Mouse (Mus musculus): ENCODE measurements around the gene Atp6v1b1.

Atp6v1b1 gene

GRCm38 (mm10) chr6:83742761-83743160 is at the start of gene Atp6v1b1:
Gene Atp6v1b1 (plus strand): TSS chr6:83742990.
- DNase-seq (ENCODE audit: low read depth, low spot score) = no peak

- peak; percentile 86 for DNase-seq (ENCODE audit: low read depth, low spot score)
Observed at GRCm38 (mm10) chr6:83693835-83694234, 49.0 kb upstream of the Atp6v1b1 start.

DNA sequence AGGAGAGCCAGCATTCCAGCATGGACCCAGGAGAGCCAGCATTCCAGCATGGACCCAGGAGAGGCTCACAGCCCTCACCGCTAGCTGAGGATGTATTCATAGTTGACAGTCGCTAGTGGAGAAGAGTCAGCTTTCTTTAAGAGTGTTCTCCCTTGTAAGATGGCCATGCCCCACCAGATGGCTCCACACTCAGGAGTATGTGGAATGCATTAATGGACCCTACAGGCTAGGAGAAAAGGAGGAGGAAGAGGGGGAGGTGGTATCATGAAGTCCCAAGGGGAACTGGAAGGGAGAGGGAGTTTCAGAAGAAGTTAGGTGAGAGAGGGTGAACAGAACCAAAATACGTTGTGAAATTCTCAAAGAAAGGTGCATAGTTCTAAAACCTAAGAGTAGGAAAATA is 47.1 kb upstream of the Atp6v1b1 start:
- no peak for DNase-seq (ENCODE audit: low read depth, low spot score)

GRCm38 (mm10) chr6:83696684-83697083 is 46.1 kb upstream of the Atp6v1b1 start:
- DNase-seq (ENCODE audit: low read depth, low spot score) = no peak

DNA sequence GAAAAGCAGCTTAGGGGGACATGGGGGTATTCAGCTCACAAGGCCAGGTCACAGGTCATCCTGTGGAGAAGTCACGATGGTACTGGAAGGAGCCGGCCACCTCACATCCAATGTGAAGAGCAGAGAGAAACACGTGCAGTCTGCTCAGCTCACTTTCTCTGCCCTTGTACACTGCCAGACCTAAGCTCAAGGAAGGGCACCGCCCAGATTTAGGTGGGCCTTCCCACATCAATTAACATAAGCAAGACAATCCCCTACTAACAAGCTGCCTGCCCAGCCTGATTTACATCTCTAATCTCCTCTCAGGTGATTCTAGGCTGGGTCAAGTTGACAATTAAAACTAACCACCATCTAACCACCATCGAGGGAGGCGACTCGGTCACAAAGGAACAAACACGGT is 44.9 kb upstream of the Atp6v1b1 start:
- DNase-seq (ENCODE audit: low read depth, low spot score) = no peak

DNA sequence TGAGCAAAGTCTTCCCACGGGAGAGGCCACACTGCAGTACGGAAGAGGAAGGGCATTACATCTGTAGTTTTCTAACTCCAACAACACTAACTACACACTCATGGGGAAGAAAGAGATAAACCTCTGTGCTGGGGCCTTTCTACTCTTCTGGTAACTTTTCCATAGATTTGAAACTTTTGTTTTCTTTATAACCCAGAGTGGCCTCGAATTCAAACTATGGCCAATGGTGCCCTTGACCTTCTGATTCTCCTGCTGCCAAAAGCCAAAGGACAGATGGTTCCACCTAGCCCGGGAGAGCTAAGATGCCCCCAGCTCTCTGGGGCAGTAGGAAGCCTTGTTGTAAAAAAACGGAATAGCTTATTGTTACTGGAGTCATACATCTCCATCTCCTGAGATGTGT is 42.8 kb upstream of the Atp6v1b1 start:
- no peak for DNase-seq (ENCODE audit: low read depth, low spot score)

- no peak for DNase-seq (ENCODE audit: low read depth, low spot score)
Observed at GRCm38 (mm10) chr6:83701001-83701400, 41.8 kb upstream of the Atp6v1b1 start.

- DNase-seq (ENCODE audit: low read depth, low spot score) = no peak
Observed at GRCm38 (mm10) chr6:83702146-83702999, 40.4 kb upstream of the Atp6v1b1 start.

GRCm38 (mm10) chr6:83703000-83703721 is 39.6 kb upstream of the Atp6v1b1 start:
- no peak for DNase-seq (ENCODE audit: low read depth, low spot score)

- no peak for DNase-seq (ENCODE audit: low read depth, low spot score)
Observed at GRCm38 (mm10) chr6:83703722-83704078, 39.1 kb upstream of the Atp6v1b1 start.

- no peak for DNase-seq (ENCODE audit: low read depth, low spot score)
Observed at GRCm38 (mm10) chr6:83704294-83704693, 38.5 kb upstream of the Atp6v1b1 start.

GRCm38 (mm10) chr6:83704701-83705100 is 38.1 kb upstream of the Atp6v1b1 start:
- DNase-seq (ENCODE audit: low read depth, low spot score) = no peak

DNA sequence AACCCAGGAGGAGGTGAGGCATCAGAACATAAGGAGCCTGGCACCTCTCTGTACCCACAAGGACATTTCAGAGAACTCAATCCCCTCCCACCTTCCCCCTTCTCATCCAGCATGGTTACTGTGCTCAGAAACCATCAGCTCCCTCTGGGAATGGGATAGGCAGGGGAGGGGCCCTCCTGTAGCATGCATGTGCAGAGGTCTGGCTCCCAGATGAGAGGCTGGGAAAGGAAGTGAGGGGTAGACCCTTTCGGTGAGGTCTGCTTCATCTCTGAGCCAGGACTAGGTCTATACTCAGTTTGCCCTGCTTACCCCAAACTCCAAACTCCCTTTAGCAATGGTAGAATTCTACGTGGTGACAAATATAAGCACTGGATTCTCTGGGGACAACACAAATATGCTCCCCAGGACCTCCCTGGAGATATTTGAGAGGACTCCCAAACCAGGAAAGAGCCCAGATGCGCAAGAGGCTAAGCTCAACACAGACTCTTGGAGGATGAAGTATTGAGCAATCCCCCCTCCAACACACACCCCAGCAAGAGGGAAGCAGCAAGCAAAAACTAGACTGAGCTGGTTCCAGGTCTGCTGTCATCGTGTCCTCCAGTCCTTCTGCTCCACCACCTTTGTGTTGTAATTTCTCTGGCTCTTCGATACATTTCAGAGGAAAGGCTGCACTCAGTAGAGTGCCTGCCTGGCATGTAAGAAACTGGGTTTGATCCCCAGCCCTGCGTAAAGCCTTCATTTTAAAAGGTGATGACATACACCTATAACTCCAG is 34.9 kb upstream of the Atp6v1b1 start:
- no peak for DNase-seq (ENCODE audit: low read depth, low spot score)

DNA sequence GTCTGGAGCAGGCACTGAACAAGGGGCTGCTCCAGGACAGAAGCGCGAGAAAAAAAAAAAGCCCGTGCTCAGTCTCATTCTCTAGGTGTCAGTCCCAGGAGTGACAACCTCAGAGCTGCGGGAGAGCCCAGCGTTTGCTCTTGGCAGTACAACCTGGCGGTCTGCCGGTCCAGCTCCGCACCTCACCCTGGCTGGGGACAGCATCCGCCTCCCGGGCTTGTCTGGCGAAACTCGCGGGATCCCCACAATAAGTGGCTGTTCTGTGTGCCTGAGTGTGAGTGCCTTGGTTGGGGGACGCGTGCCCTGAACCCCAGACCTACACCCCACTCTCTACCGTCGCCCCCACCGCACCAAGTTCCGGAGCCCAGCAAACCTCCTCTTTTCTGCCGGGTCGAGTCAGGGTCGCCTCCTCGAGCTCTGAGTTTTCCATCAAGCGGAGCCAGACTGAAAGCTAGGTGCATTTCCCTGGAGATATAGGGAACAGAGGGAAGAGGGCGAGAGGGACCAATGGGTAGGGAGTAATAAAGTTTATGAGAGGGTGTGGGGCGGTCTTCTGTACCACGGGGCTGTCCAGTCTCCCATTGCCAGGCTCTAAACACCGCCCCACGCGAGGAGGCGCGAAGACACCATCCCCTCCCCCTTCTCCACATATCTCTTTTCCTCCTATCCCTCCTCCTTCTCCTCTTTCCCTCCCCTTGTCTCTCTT is 32.3 kb upstream of the Atp6v1b1 start:
- no peak for DNase-seq (ENCODE audit: low read depth, low spot score)

DNA sequence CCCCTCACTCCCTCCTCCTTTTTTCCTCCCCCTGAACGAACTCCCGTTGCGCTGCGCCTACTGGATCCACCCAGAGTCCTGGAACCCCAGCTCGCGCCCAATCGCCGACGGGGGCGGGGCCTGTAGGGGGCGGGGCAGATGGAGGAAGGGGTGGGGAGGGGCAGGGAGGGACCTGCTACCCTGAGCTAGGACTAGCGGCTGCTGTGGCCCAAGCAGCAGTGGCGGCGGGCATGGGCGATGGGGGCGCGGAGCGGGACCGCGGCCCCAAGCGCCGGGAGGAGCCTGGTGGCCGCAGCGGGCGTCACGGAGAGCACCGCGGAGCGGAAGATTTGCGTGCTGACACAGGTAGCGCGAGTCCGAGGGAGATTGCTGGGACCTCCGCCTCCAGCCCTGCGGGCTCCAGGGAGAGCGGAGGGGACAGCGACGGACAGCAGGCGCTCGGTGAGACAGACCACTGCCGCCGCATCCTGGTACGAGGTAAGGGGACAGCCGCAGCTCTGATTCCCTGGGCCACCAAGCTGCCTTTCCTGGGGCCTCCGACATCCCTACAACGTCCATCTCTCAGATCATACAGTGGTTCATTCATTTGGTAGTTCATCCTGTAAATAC is 31.6 kb upstream of the Atp6v1b1 start, which contains the start of gene Vax2:
TSS of gene Vax2 (plus strand) at position 198 of the 609 bp plus-strand sequence.
- DNase-seq (ENCODE audit: low read depth, low spot score) = peak; percentile 72

DNA sequence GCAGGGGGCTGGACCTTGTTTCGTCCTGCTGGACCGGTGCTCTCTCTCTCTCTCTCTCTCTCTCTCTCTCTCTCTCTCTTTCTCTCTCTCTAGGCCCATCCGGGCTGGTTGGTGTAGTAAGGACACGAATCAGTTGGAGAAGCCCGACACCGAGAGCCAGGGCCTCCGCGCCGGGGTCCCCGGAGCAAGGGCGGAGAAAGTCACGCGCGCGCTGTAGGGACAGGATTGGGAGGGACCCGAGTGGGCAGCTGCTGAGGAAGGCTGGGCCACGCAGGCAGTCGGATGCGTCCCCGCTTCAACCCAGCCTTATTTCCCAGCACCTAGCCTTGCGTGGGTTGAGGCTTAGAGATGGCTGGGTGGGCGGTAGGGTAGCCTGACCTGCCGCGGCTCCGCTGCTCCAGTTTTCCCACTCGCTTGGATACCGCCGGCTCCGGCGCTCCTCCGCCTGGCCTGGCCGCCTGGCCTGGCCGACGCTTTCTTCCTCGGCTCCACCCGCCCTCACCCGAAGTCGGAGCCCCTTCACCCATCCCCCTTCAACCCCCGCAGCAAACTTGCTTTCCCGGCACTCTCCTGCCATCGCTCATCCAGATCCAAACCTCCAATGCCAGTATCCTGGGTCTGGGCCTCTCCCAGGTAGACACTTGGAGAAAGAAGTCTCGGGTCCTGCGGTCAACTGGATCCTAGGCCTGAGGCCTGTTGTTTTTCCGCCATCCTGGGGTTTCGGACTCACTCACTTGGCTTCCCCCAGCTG is 30.9 kb upstream of the Atp6v1b1 start:
- DNase-seq (ENCODE audit: low read depth, low spot score) = no peak

- no peak for DNase-seq (ENCODE audit: low read depth, low spot score)
Observed at GRCm38 (mm10) chr6:83713271-83714136, 29.3 kb upstream of the Atp6v1b1 start.

DNA sequence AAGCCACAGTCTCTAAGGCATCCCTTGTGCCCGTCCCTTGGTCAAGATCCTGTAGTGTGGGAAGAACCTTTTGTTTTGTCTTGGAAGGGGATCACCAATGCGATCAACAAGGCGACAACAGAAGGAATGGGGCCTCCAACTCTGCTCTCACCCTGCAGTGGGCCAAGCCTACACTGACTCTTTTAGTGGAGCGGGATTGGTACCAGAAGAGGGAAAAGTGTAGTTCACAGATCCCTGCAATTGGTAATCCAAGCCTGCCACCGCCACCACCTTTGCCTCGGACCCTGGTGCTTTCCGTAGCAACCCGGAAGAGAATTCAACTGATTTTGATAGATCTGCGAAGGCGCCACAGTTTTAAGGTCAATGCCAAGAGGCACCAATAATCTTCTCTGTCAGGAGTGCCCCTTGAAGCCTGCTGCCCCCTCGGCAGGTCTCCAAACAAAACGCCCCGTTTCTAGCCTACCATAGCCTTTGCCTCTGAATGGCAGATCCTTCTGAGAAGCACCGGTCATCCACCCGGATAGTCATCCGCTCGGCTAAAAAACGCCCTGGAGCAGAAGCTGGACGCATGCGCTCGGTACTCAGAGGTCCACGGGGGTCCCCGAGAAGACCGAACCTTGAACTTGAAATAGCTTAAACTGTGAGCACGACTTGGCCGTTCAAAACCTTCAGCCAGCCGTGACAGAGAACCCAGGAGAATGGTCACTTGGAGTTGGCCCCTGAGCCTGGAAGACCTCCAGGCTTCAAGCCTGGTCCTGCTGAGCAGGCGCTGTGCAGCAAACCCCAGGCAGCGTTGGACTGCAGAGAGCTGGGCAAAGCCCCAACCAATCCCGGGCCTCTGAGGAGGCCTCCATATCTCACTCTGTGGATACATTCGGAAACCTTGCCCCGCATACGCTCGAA is 28.3 kb upstream of the Atp6v1b1 start:
- DNase-seq (ENCODE audit: low read depth, low spot score) = no peak

All from forelimb bud, embryonic 11.5 days (tissue).